Mouse (Mus musculus): Measurements from ENCODE around the gene 3110082I17Rik. TPM values are rescaled to one million over a fixed set of nuclear protein-coding genes. Genes with fewer than 3 reads are reported as not detected.
A peak's percentile ranks its signal among the peaks of the same experiment; 100 is the strongest.

Gene 3110082I17Rik
- total and polyA plus RNA-seq, 2 experiments from 2014 or later, result 4.3 to 14.9 TPM

DNA sequence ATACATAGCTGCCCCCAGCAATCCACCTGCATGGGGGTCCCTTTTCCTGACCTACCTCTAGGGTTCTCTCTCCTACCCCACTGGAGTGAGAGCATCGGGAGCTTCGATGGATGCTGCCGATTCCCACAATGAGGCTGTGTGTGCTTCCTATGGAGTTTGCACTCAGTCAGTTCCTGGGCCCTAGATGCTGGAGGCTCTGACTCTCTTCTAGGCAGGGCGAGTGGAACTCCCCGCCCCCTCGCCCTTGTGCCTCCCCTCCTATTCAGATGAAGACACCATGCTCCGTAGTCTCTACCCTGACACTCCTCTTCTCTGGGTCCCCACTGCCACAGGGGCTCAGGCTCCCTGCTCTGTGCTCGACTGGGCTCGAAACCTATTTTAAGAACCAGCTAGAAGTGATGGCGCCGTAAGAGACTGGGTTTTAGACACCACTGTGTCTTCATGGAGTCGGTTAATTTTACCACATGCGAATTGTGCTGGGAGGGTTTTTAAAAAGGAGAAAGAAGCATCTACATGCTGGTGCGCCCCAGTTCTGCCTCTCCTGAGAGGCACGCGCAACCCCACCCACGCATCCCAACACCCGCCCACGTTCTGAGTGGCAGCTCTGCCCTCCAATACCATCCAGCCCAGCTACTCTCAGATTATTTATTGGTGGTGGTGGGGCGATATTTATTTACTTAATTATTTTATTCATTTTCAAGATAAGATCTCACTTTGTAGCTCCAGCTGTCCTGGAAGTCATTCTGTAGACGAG, 142.4 kb downstream of the 3110082I17Rik start:
- H3K27ac ChIP-seq (ENCODE audit: low read depth, low read length), result 0 out of 2 replicates have a peak overlapping the region, but pooled peaks have one; percentile 32
- no peak for DNase-seq (ENCODE audit: low spot score)

DNA sequence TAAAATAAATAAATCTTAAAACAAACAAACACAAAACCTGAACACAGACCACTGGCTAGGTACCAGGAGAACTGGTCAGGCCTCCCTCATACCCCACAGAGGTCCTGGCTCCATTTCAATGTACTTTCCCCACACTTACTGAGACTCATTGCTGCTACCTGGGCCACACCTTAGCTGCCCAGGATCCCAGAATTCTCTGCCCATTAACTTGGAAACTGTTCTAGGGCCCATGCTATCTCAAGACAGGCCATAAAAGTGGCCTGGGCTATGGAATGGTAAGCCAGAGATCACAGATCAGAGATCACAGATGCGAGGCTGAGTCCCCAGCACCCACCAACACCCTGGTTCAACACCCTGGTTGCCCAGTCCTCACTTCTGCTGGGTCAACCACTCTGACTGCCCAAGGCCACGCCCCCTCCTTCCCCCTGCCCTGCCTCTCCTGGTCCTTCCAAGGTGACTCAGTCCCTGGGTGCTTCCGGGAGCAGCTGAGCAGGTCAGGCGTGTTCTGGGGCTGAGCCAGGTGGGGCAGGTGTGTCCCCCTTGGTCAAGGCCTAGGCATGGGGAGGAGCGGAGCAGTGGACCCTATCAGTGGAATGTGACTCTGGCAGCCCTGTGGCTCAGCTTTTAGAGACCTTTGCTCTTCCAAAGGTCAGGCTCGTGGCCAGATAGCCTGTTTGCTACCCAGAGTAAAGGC, 143.2 kb downstream of the 3110082I17Rik start:
- peaks cover 6% of the 10 kb centered on the region; the same call in 1 of the 2 replicates for H3K36me3 ChIP-seq (ENCODE audit: insufficient read depth, low read length)
- H3K4me1 ChIP-seq (ENCODE audit: insufficient read depth, low read length), result no peaks in the 10 kb centered on the region
- H3K4me2 ChIP-seq (ENCODE audit: low read depth, low read length, poor library complexity, severe bottlenecking), result no peak overlapping the region
- no peak for DNase-seq (ENCODE audit: low spot score)
- no peak overlapping the region for H3K4me3 ChIP-seq (ENCODE audit: low read depth, low read length)
- H3K9ac ChIP-seq (replicated peaks; ENCODE audit: low read length, poor library complexity, severe bottlenecking), result no peak overlapping the region
- no peak overlapping the region for H3K27ac ChIP-seq (ENCODE audit: low read depth, low read length)
- TF ChIP-seq CTCF (IDR thresholded peaks at IDR 0.05), result no peak
- 74% methylated on average over 6 of the region's 6 CpGs for WGBS
- H3K27me3 ChIP-seq (ENCODE audit: insufficient read depth, low read length), result no peaks in the 10 kb centered on the region
- H3K9me3 ChIP-seq (ENCODE audit: low read length), result no peaks in the 10 kb centered on the region
- ATAC-seq (ENCODE audit: low FRiP score), result no peak

More for the DNA sequence above, 142.4 kb downstream of the 3110082I17Rik start:
- ATAC-seq (ENCODE audit: low FRiP score), result no peak
- Histone ChIP-seq H3K4me1 (ENCODE audit: insufficient read depth, low read length) (no peaks in the 10 kb centered on the region), H3K4me2 (ENCODE audit: low read depth, low read length, poor library complexity, severe bottlenecking) (no peak overlapping the region), H3K9me3 (ENCODE audit: low read length) (no peaks in the 10 kb centered on the region), H3K36me3 (ENCODE audit: insufficient read depth, low read length) (peaks cover 6% of the 10 kb centered on the region; the same call in 1 of the 2 replicates), H3K27me3 (ENCODE audit: insufficient read depth, low read length) (no peaks in the 10 kb centered on the region), H3K4me3 (ENCODE audit: low read depth, low read length) (no peak overlapping the region), H3K9ac (replicated peaks; ENCODE audit: low read length, poor library complexity, severe bottlenecking) (no peak overlapping the region)
- no peak for TF ChIP-seq CTCF (IDR thresholded peaks at IDR 0.05)
- 64% methylated on average over 21 of the region's 21 CpGs for WGBS

DNA sequence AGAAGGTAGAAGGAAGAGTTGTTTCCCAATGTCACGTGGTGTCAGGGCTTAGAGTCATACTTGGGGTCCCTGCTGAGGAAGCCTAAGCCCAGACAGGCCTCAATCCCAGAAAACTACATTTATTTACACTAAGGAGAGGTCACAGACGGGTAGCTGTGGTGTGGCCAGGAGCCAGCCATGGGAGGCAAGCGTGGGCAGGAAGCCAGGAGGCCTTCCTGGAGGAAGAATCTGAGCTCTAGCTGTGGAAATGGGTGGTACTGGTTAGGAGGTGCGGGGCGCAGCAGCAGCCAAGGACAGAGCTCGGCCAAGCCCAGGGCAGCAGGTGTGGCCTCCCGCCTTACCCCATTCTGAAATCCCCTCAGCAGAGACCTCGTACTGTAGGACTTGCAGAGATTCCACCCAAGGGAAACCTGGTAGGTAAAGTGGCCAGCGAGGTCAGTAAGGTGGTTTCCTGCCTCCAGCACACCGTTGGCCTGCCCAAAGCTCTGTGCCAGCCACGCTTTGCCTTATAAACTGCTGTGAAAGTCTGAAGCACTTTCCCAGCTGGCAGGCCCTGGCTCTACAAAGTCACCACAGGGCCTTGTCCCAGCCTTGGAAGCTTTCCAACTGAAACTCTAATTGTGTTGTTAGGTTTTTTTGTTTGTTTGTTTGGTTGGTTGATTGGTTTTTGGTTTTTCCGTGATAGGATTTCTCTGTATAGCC, 145.2 kb downstream of the 3110082I17Rik start:
- DNase-seq (ENCODE audit: low spot score) (no peak), ATAC-seq (ENCODE audit: low FRiP score) (no peak)
- Histone ChIP-seq H3K4me1 (ENCODE audit: insufficient read depth, low read length) (no peaks in the 10 kb centered on the region), H3K27ac (ENCODE audit: low read depth, low read length) (no peak overlapping the region), H3K36me3 (ENCODE audit: insufficient read depth, low read length) (peaks cover 5% of the 10 kb centered on the region; the same call in 1 of the 2 replicates), H3K9me3 (ENCODE audit: low read length) (no peaks in the 10 kb centered on the region), H3K27me3 (ENCODE audit: insufficient read depth, low read length) (no peaks in the 10 kb centered on the region), H3K4me3 (ENCODE audit: low read depth, low read length) (no peak overlapping the region), H3K4me2 (ENCODE audit: low read depth, low read length, poor library complexity, severe bottlenecking) (no peak overlapping the region), H3K9ac (replicated peaks; ENCODE audit: low read length, poor library complexity, severe bottlenecking) (no peak overlapping the region)
- TF ChIP-seq CTCF (IDR thresholded peaks at IDR 0.05), result no peak
- WGBS, result 80% methylated on average over 12 of the region's 12 CpGs

DNA sequence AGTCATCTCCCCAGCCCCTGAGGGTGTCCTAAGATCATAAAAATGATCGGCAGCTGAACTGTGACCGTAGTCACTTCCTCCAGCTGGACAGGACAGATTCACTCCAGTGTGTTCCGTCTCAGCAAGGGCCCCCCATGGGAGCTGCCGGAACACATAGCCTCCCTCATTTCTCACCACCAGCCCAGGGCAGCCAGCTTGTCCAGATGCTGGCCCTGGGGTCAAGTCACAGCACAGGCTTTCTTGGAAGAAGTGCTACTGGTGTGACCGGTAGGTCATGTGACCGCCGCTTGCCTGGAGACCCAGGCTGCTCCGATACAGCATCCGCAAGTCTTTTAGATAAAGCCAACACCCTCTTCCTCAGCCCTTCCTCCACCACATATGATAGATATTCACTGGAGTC, 146.8 kb downstream of the 3110082I17Rik start:
- DNase-seq (ENCODE audit: low spot score), result no peak
- ATAC-seq (ENCODE audit: low FRiP score), result no peak
- Histone ChIP-seq H3K4me1 (ENCODE audit: insufficient read depth, low read length) (no peaks in the 10 kb centered on the region), H3K9me3 (ENCODE audit: low read length) (no peaks in the 10 kb centered on the region), H3K27ac (ENCODE audit: low read depth, low read length) (no peak overlapping the region), H3K4me2 (ENCODE audit: low read depth, low read length, poor library complexity, severe bottlenecking) (no peak overlapping the region), H3K36me3 (ENCODE audit: insufficient read depth, low read length) (peaks cover 3% of the 10 kb centered on the region; the same call in 1 of the 2 replicates), H3K27me3 (ENCODE audit: insufficient read depth, low read length) (no peaks in the 10 kb centered on the region), H3K9ac (replicated peaks; ENCODE audit: low read length, poor library complexity, severe bottlenecking) (no peak overlapping the region), H3K4me3 (ENCODE audit: low read depth, low read length) (no peak overlapping the region)
- WGBS, result 91% methylated on average over 9 of the region's 9 CpGs
- TF ChIP-seq CTCF (IDR thresholded peaks at IDR 0.05), result no peak

DNA sequence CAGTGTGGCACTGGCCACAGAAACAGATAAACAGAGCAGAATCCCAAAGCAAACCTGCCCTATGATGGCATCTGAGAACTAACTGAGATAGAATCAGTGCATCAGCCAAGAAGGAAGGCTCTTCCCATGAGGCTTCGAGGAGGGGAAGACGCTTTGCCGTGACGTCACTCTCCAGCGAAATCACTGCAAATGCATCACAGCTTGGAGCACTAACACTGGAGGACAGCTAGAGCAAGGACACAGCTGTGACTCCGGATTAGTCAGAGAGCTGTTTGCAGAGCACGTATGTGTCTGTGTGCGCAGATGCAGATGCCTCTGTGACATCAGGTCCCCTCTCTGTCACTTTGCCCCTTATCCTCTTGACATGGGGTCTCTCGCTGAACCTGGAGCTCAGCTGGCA, 148.5 kb downstream of the 3110082I17Rik start:
- no peak overlapping the region for H3K27ac ChIP-seq (ENCODE audit: low read depth, low read length)
- no peak overlapping the region for H3K4me2 ChIP-seq (ENCODE audit: low read depth, low read length, poor library complexity, severe bottlenecking)
- DNase-seq (ENCODE audit: low spot score) (no peak), ATAC-seq (ENCODE audit: low FRiP score) (no peak)
- H3K9ac ChIP-seq (replicated peaks; ENCODE audit: low read length, poor library complexity, severe bottlenecking), result no peak overlapping the region
- TF ChIP-seq CTCF (IDR thresholded peaks at IDR 0.05), result no peak
- H3K27me3 ChIP-seq (ENCODE audit: insufficient read depth, low read length), result no peaks in the 10 kb centered on the region
- WGBS, result 90% methylated on average over 9 of the region's 9 CpGs
- H3K9me3 ChIP-seq (ENCODE audit: low read length), result no peaks in the 10 kb centered on the region
- H3K4me3 ChIP-seq (ENCODE audit: low read depth, low read length), result no peak overlapping the region
- H3K4me1 ChIP-seq (ENCODE audit: insufficient read depth, low read length), result no peaks in the 10 kb centered on the region
- no peaks in the 10 kb centered on the region for H3K36me3 ChIP-seq (ENCODE audit: insufficient read depth, low read length)
